Mouse (Mus musculus) bone marrow macrophage, adult 2 months (primary cell): ENCODE results near the gene Haghl.

ENCODE experiments used
- CTCF ChIP-seq: IDR thresholded peaks from 2 replicates; pipeline ENCODE4 v1.5.1; 2012; ENCODE audit warnings: low read depth, mild to moderate bottlenecking, low read length, moderate library complexity
- POLR2A ChIP-seq: IDR thresholded peaks from 2 replicates; pipeline ENCODE4 v1.6.1; 2012; ENCODE audit warnings: mild to moderate bottlenecking, low read depth, low read length, borderline replicate concordance

- TF ChIP-seq CTCF (no peak), POLR2A (no peak)
Measured at GRCm38 (mm10) chr17:25795609-25796092, 10.2 kb upstream of the Haghl start, which contains the start of gene AC134908.4.
